Mouse (Mus musculus): Measurements from ENCODE around the gene Tmed2.
A peak's percentile ranks its signal among the peaks of the same experiment; 100 is the strongest.
"Not testable (repeated sequence)": the region's sequence is repeated elsewhere in the genome, so short reads cannot be mapped to it uniquely, and the experiment has no call there.

Tmed2 gene

GRCm38 (mm10) chr5:124540383-124540786, at the start of gene Tmed2:
Gene Tmed2 (plus strand): TSS chr5:124540695.
- DNase-seq: peak; percentile 88 to 90

- DNase-seq: no peak
Measured at GRCm38 (mm10) chr5:124491732-124492131, 48.8 kb upstream of the Tmed2 start.

GRCm38 (mm10) chr5:124492618-124493017, 47.9 kb upstream of the Tmed2 start:
- no peak for DNase-seq

- no peak for DNase-seq
Measured at GRCm38 (mm10) chr5:124493455-124493854, 47.0 kb upstream of the Tmed2 start.

GRCm38 (mm10) chr5:124495547-124495946, 44.9 kb upstream of the Tmed2 start:
- DNase-seq: no peak

GRCm38 (mm10) chr5:124496614-124497514, 43.6 kb upstream of the Tmed2 start:
- DNase-seq: no peak

GRCm38 (mm10) chr5:124498221-124498876, 42.1 kb upstream of the Tmed2 start:
- no peak for DNase-seq

GRCm38 (mm10) chr5:124499001-124499400, 41.5 kb upstream of the Tmed2 start:
- DNase-seq: no peak

- DNase-seq: not testable (repeated sequence)
Measured at GRCm38 (mm10) chr5:124500037-124500436, 40.5 kb upstream of the Tmed2 start.

GRCm38 (mm10) chr5:124500573-124500972, 39.9 kb upstream of the Tmed2 start:
- no peak for DNase-seq

- no peak for DNase-seq
Measured at GRCm38 (mm10) chr5:124501541-124501940, 39.0 kb upstream of the Tmed2 start.

- no peak for DNase-seq
Measured at GRCm38 (mm10) chr5:124503742-124504141, 36.8 kb upstream of the Tmed2 start.

- no peak for DNase-seq
Measured at GRCm38 (mm10) chr5:124505235-124505634, 35.3 kb upstream of the Tmed2 start.

GRCm38 (mm10) chr5:124506731-124507359, 33.6 kb upstream of the Tmed2 start:
- no peak for DNase-seq

- DNase-seq: no peak
Measured at GRCm38 (mm10) chr5:124509200-124509599, 31.3 kb upstream of the Tmed2 start.

GRCm38 (mm10) chr5:124509742-124510237, 30.7 kb upstream of the Tmed2 start:
- no peak for DNase-seq

GRCm38 (mm10) chr5:124510536-124511050, 29.9 kb upstream of the Tmed2 start:
- DNase-seq: no peak

GRCm38 (mm10) chr5:124515789-124516188, 24.7 kb upstream of the Tmed2 start:
- no peak for DNase-seq

GRCm38 (mm10) chr5:124518648-124519047, 21.8 kb upstream of the Tmed2 start:
- no peak for DNase-seq

- no peak for DNase-seq
Measured at GRCm38 (mm10) chr5:124521588-124521987, 18.9 kb upstream of the Tmed2 start.

- no peak for DNase-seq
Measured at GRCm38 (mm10) chr5:124523032-124523431, 17.5 kb upstream of the Tmed2 start.

GRCm38 (mm10) chr5:124524943-124525342, 15.6 kb upstream of the Tmed2 start:
- no peak for DNase-seq

GRCm38 (mm10) chr5:124528351-124528750, 12.1 kb upstream of the Tmed2 start:
- no peak for DNase-seq

All from spleen, adult 18-20 months (tissue).